ENCODE assay signal across 11 mouse cellular contexts in the genomic region with DNA sequence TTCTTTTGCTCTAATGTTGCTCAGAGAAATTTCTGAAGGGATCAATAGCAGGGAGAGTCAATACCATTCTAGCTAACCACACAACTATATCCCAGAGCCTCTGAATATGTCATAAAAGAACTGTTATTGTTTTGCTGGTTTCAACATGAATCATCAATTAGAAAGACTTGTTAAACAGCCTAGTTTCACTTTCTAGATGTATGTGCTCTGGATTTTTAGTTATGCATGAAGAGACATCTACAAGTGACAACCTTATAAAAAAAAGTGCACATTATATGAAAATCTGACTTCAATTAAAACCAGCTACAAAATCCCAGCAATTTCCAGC. TPM values are rescaled to one million over a fixed set of nuclear protein-coding genes. Genes with fewer than 3 reads are reported as not detected.
DNase-seq lines count a peak whose midpoint lies in the region; ATAC-seq and TF ChIP-seq lines count a peak whose summit lies in the region.
"Had no signal": no experiment of that assay in that cellular context is flagged by ENCODE, and none has a peak within 500 bp of the region (broad histone marks: within the 10 kb centered on the region; RNA-seq: fewer than 3 reads in every experiment).

No protein-coding gene starts in this region.

- 0 out of 2 replicates have a peak, but pooled peaks have one; percentile 6 for ATAC-seq in lung, embryonic 14.5 days (ENCODE audit: insufficient read depth)
- ATAC-seq in forebrain, embryonic 16.5 days, result peak; percentile 53
- peak; percentile 14; the same call in 1 of the 2 replicates for ATAC-seq in midbrain, embryonic 12.5 days (ENCODE audit: low FRiP score, low read depth)

- H3K27me3 ChIP-seq in lung, embryonic 14.5 days (ENCODE audit: insufficient read depth, low read length), result no peaks in the 10 kb centered on the region
- no peaks in the 10 kb centered on the region for H3K27me3 ChIP-seq in forebrain, embryonic 16.5 days (replicated peaks; ENCODE audit: control insufficient read depth, insufficient read depth, low read length)
- H3K27me3 ChIP-seq in midbrain, embryonic 12.5 days, result no peaks in the 10 kb centered on the region
- no peaks in the 10 kb centered on the region for H3K27me3 ChIP-seq in splenic B cell, adult 2 months (ENCODE audit: control insufficient read depth, insufficient read depth, low read length, poor library complexity, severe bottlenecking)
- H3K27me3 ChIP-seq: heart, embryonic 13.5 days; liver, embryonic 13.5 days; megakaryocyte, embryonic 14.5 days had no signal

- no peaks in the 10 kb centered on the region for H3K36me3 ChIP-seq in lung, embryonic 14.5 days (ENCODE audit: insufficient read depth)
- no peaks in the 10 kb centered on the region for H3K36me3 ChIP-seq in forebrain, embryonic 16.5 days (ENCODE audit: control insufficient read depth, insufficient read depth)
- no peaks in the 10 kb centered on the region for H3K36me3 ChIP-seq in midbrain, embryonic 12.5 days
- no peaks in the 10 kb centered on the region for H3K36me3 ChIP-seq in splenic B cell, adult 2 months (ENCODE audit: control insufficient read depth, insufficient read depth, low read length, poor library complexity, severe bottlenecking)
- H3K36me3 ChIP-seq: liver, embryonic 13.5 days had no signal

- H3K4me3 ChIP-seq in lung, embryonic 14.5 days (ENCODE audit: low read depth, low read length), result no peak overlapping the region
- H3K4me3 ChIP-seq in forebrain, embryonic 16.5 days (replicated peaks; ENCODE audit: low read length), result no peak overlapping the region
- no peak overlapping the region for H3K4me3 ChIP-seq in midbrain, embryonic 12.5 days
- H3K4me3 ChIP-seq: heart, embryonic 13.5 days; liver, embryonic 13.5 days; megakaryocyte, embryonic 14.5 days had no signal

- H3K9me3 ChIP-seq in lung, embryonic 14.5 days (ENCODE audit: low read depth, low read length), result no peaks in the 10 kb centered on the region
- H3K9me3 ChIP-seq in forebrain, embryonic 16.5 days (ENCODE audit: control insufficient read depth, low read length), result no peaks in the 10 kb centered on the region
- H3K9me3 ChIP-seq in midbrain, embryonic 12.5 days, result no peaks in the 10 kb centered on the region
- H3K9me3 ChIP-seq: heart, embryonic 13.5 days; liver, embryonic 13.5 days; megakaryocyte, embryonic 14.5 days had no signal

- H3K9ac ChIP-seq in lung, embryonic 14.5 days, result no peak overlapping the region
- no peak overlapping the region for H3K9ac ChIP-seq in forebrain, embryonic 16.5 days (replicated peaks; ENCODE audit: low read depth, low read length)
- H3K9ac ChIP-seq in midbrain, embryonic 12.5 days (replicated peaks), result no peak overlapping the region
- H3K9ac ChIP-seq: heart, embryonic 13.5 days; liver, embryonic 13.5 days had no signal

- H3K4me1 ChIP-seq in lung, embryonic 14.5 days (ENCODE audit: insufficient read depth), result no peaks in the 10 kb centered on the region
- H3K4me1 ChIP-seq in forebrain, embryonic 16.5 days (replicated peaks; ENCODE audit: control insufficient read depth, insufficient read depth, low read length), result peaks cover 4% of the 10 kb centered on the region
- 0 out of 2 replicates have a peak, but pooled peaks cover 2% of the 10 kb centered on the region for H3K4me1 ChIP-seq in midbrain, embryonic 12.5 days
- H3K4me1 ChIP-seq: liver, embryonic 13.5 days had no signal

- no peak for DNase-seq in lung, embryonic 14.5 days
- no peak for DNase-seq in lung, postnatal 4 days
- DNase-seq in splenic B cell, adult 2 months (ENCODE audit: low read depth, low spot score), result peak; percentile 38
- DNase-seq in left cerebral cortex, adult 11 months (ENCODE audit: low spot score), result no peak
- DNase-seq in heart, postnatal 36 days, result no peak
- DNase-seq: liver, embryonic 13.5 days had no signal

- no peak overlapping the region for H3K4me2 ChIP-seq in lung, embryonic 14.5 days
- H3K4me2 ChIP-seq in forebrain, embryonic 16.5 days (ENCODE audit: low read length), result no peak overlapping the region
- no peak overlapping the region for H3K4me2 ChIP-seq in midbrain, embryonic 12.5 days (replicated peaks)
- H3K4me2 ChIP-seq: heart, embryonic 13.5 days; liver, embryonic 13.5 days had no signal

- intact Hi-C loops in heart, postnatal 36 days (cut with DNase I), result loop anchor here (1.0 to 5.0 kb wide), 4 partner anchors 94 to 1004 kb away; no protein-coding TSS in a partner anchor

- no peak for TF ChIP-seq CTCF in lung, embryonic 14.5 days (IDR thresholded peaks at IDR 0.05; ENCODE audit: low read depth)

- no peak overlapping the region for H3K27ac ChIP-seq in lung, embryonic 14.5 days (ENCODE audit: low read depth)
- no peak overlapping the region for H3K27ac ChIP-seq in forebrain, embryonic 16.5 days (ENCODE audit: low read length)
- H3K27ac ChIP-seq in midbrain, embryonic 12.5 days (replicated peaks), result no peak overlapping the region
- H3K27ac ChIP-seq: heart, embryonic 13.5 days; liver, embryonic 13.5 days had no signal

RNA-seq across cellular contexts. Expression of a gene that starts 41.8 kb away (rescaled TPM):
- polyA plus RNA-seq in lung, embryonic 14.5 days (2014; fragmentation: Nextera tagmentation; extraction: Ambion mirVana), result 35.4 and 40.8 TPM in 2 replicates
- 51.6 and 55.6 TPM in 2 replicates for polyA plus RNA-seq in forebrain, embryonic 16.5 days (2015; fragmentation: Nextera tagmentation; extraction: Ambion mirVana)
- polyA plus RNA-seq in midbrain, embryonic 12.5 days (2016; fragmentation: Nextera tagmentation; extraction: Ambion mirVana), result 18.4 and 20.1 TPM in 2 replicates
- total RNA-seq in heart, postnatal 36 days (2021), result 1 to 10 TPM; 6.8 to 8.0 TPM
- total RNA-seq: MEL had no signal
